Mouse (Mus musculus): Measurements from ENCODE around the gene Irx2. TPM values are rescaled to one million over a fixed set of nuclear protein-coding genes. Genes with fewer than 3 reads are reported as not detected.

Gene Irx2
- polyA plus RNA-seq, 1 experiment from 2014 or later, result 32.9 TPM

- no peaks in the 10 kb centered on the region for H3K36me3 ChIP-seq
- peak overlapping the region; percentile 72 for H3K4me2 ChIP-seq
- H3K9me3 ChIP-seq, result no peaks in the 10 kb centered on the region
- peaks cover 89% of the 10 kb centered on the region for H3K27me3 ChIP-seq
- 15% methylated on average over 26 of the region's 26 CpGs for WGBS
- H3K4me3 ChIP-seq, result peak overlapping the region; percentile 47; the same call in 1 of the 2 replicates
- no peak for ATAC-seq (ENCODE audit: insufficient number of reproducible peaks, low FRiP score, low TSS enrichment, low read depth)
- H3K9ac ChIP-seq, result no peak overlapping the region
- no peak overlapping the region for H3K27ac ChIP-seq
- peaks cover 30% of the 10 kb centered on the region for H3K4me1 ChIP-seq
Measured at GRCm38 (mm10) chr13:72638401-72639130, 9.9 kb downstream of the Irx2 start.

- Histone ChIP-seq H3K27me3 (peaks cover 85% of the 10 kb centered on the region), H3K4me2 (peak overlapping the region; percentile 72), H3K9me3 (no peaks in the 10 kb centered on the region), H3K9ac (peak overlapping the region; percentile 29), H3K36me3 (no peaks in the 10 kb centered on the region), H3K4me1 (peaks cover 30% of the 10 kb centered on the region), H3K4me3 (peak overlapping the region; percentile 47), H3K27ac (peak overlapping the region; percentile 60; the same call in 1 of the 2 replicates)
- 1% methylated on average over 32 of the region's 32 CpGs for WGBS
- ATAC-seq (ENCODE audit: insufficient number of reproducible peaks, low FRiP score, low TSS enrichment, low read depth), result no peak; the same call in 1 of the 2 replicates
Measured at GRCm38 (mm10) chr13:72639441-72640130, 11.0 kb downstream of the Irx2 start.

- no peak for ATAC-seq (ENCODE audit: insufficient number of reproducible peaks, low FRiP score, low TSS enrichment, low read depth)
- Histone ChIP-seq H3K27ac (0 out of 2 replicates have a peak overlapping the region, but pooled peaks have one; percentile 60), H3K9ac (peak overlapping the region; percentile 29), H3K36me3 (no peaks in the 10 kb centered on the region), H3K4me1 (peaks cover 30% of the 10 kb centered on the region), H3K27me3 (peaks cover 85% of the 10 kb centered on the region), H3K9me3 (no peaks in the 10 kb centered on the region), H3K4me3 (peak overlapping the region; percentile 47), H3K4me2 (peak overlapping the region; percentile 72)
- WGBS, result 6% methylated on average over 11 of the region's 11 CpGs
Measured at GRCm38 (mm10) chr13:72640131-72640521, 11.5 kb downstream of the Irx2 start.

- Histone ChIP-seq H3K36me3 (no peaks in the 10 kb centered on the region), H3K9ac (no peak overlapping the region), H3K4me2 (no peak overlapping the region), H3K9me3 (no peaks in the 10 kb centered on the region), H3K27ac (no peak overlapping the region), H3K4me1 (no peaks in the 10 kb centered on the region), H3K4me3 (no peak overlapping the region), H3K27me3 (peaks cover 1% of the 10 kb centered on the region; the same call in 1 of the 2 replicates)
- ATAC-seq (ENCODE audit: insufficient number of reproducible peaks, low FRiP score, low TSS enrichment, low read depth), result no peak
- WGBS, result 37% methylated on average over 1 of the region's 1 CpGs
Measured at GRCm38 (mm10) chr13:72656447-72656846, 27.8 kb downstream of the Irx2 start.

- Histone ChIP-seq H3K27me3 (no peaks in the 10 kb centered on the region), H3K27ac (no peak overlapping the region), H3K4me2 (no peak overlapping the region), H3K36me3 (no peaks in the 10 kb centered on the region), H3K9me3 (no peaks in the 10 kb centered on the region), H3K9ac (no peak overlapping the region), H3K4me3 (no peak overlapping the region), H3K4me1 (no peaks in the 10 kb centered on the region)
- WGBS, result 93% methylated on average over 1 of the region's 1 CpGs
- no peak for ATAC-seq (ENCODE audit: insufficient number of reproducible peaks, low FRiP score, low TSS enrichment, low read depth)
Measured at GRCm38 (mm10) chr13:72675826-72676225, 47.2 kb downstream of the Irx2 start.
